16 mouse cellular contexts compared by ENCODE assay signal in genomic region chr9:50412986-50413385, GRCm38 (mm10).
"Had no signal": no experiment of that assay in that cellular context is flagged by ENCODE, and none has a peak within 500 bp of the region (broad histone marks: within the 10 kb centered on the region; RNA-seq: fewer than 3 reads in every experiment).

No protein-coding gene starts in this region.

- H3K4me2 ChIP-seq: lung, embryonic 14.5 days; midbrain, embryonic 13.5 days; midbrain, embryonic 15.5 days; neural tube, embryonic 13.5 days; neural tube, embryonic 15.5 days had no signal

- H3K27me3 ChIP-seq: midbrain, embryonic 13.5 days; midbrain, embryonic 15.5 days; neural tube, embryonic 13.5 days; neural tube, embryonic 15.5 days had no signal

- DNase-seq: lung, embryonic 14.5 days; retina, postnatal 1 day; right cerebral cortex, adult 18-20 months; right cerebral cortex, postnatal 25 days; right cerebral cortex, postnatal 4 days; spleen, adult 18-20 months; thymus, adult 18-20 months; thymus, postnatal 14 days; thymus, postnatal 36 days had no signal

- H3K4me1 ChIP-seq: midbrain, embryonic 10.5 days; midbrain, embryonic 15.5 days; neural tube, embryonic 13.5 days; neural tube, embryonic 15.5 days had no signal

- H3K9ac ChIP-seq: liver, embryonic 14.5 days; lung, embryonic 14.5 days; midbrain, embryonic 13.5 days; midbrain, embryonic 15.5 days; neural tube, embryonic 13.5 days; neural tube, embryonic 15.5 days had no signal

- H3K9me3 ChIP-seq: midbrain, embryonic 10.5 days; midbrain, embryonic 13.5 days; midbrain, embryonic 15.5 days; neural tube, embryonic 13.5 days; neural tube, embryonic 15.5 days had no signal

- H3K4me3 ChIP-seq: midbrain, embryonic 10.5 days; midbrain, embryonic 13.5 days; midbrain, embryonic 15.5 days; myocyte; neural tube, embryonic 13.5 days; neural tube, embryonic 15.5 days had no signal

- ATAC-seq: midbrain, embryonic 13.5 days; midbrain, embryonic 15.5 days had no signal

- H3K36me3 ChIP-seq: midbrain, embryonic 10.5 days; midbrain, embryonic 13.5 days; midbrain, embryonic 15.5 days; neural tube, embryonic 13.5 days; neural tube, embryonic 15.5 days had no signal

- H3K27ac ChIP-seq: liver, embryonic 14.5 days; midbrain, embryonic 10.5 days; midbrain, embryonic 13.5 days; midbrain, embryonic 15.5 days; neural tube, embryonic 13.5 days; neural tube, embryonic 15.5 days had no signal
